Mouse (Mus musculus) limb, embryonic 13.5 days (tissue): ENCODE results near the gene Gm20481. TPM values are rescaled to one million over a fixed set of nuclear protein-coding genes. Genes with fewer than 3 reads are reported as not detected.
"Not testable (repeated sequence)": the region's sequence is repeated elsewhere in the genome, so short reads cannot be mapped to it uniquely, and the experiment has no call there.

Experiments
- ATAC-seq: fragments of 200-750 bp; cut with Nextera tagmentation; 2 replicates; pipeline ENCODE4 v1.8.0; 2017; ENCODE audit warnings: low read depth, moderate number of reproducible peaks, moderate TSS enrichment; ENCODE audit not compliant: low FRiP score
- H3K27ac ChIP-seq: fragments of 300-500 bp; sonication (generic); 2 replicates; pipeline ENCODE4 v1.5.1; 2015; ENCODE audit warnings: inconsistent platforms, mild to moderate bottlenecking, moderate library complexity
- H3K27me3 ChIP-seq: fragments of 300-500 bp; sonication (generic); 2 replicates; pipeline ENCODE4 v1.6.1; 2015; ENCODE audit warnings: mild to moderate bottlenecking, inconsistent platforms
- H3K36me3 ChIP-seq: fragments of 300-500 bp; sonication (generic); 2 replicates; pipeline ENCODE4 v1.6.1; 2015; ENCODE audit warnings: inconsistent platforms, mild to moderate bottlenecking, moderate library complexity
- H3K4me1 ChIP-seq: fragments of 300-500 bp; sonication (generic); 2 replicates; pipeline ENCODE4 v1.6.1; 2015; ENCODE audit warnings: inconsistent platforms
- H3K4me2 ChIP-seq: fragments of 300-500 bp; sonication (generic); replicated peaks from 2 replicates; pipeline ENCODE4 v1.6.1; 2015; ENCODE audit warnings: inconsistent platforms, mild to moderate bottlenecking, moderate library complexity
- H3K4me3 ChIP-seq: fragments of 300-500 bp; sonication (generic); 2 replicates; pipeline ENCODE4 v1.5.1; 2015; ENCODE audit warnings: moderate library complexity, mild to moderate bottlenecking, inconsistent platforms
- H3K9ac ChIP-seq: fragments of 300-500 bp; sonication (generic); 2 replicates; pipeline ENCODE4 v1.6.1; 2015; ENCODE audit warnings: mild to moderate bottlenecking, inconsistent platforms
- H3K9me3 ChIP-seq: fragments of 300-500 bp; sonication (generic); 2 replicates; pipeline ENCODE4 v1.6.1; 2016; ENCODE audit warnings: inconsistent platforms
- WGBS: fragments of 180-500 bp; shearing (Covaris S2); methylation state at CpG from one replicate; pipeline ENCODE4 v1.1.7; 2015; 5-methylcytosine and 5-hydroxymethylcytosine counted together
- polyA plus RNA-seq: library from polyadenylated mRNA; unstranded; fragments of >200 nt; fragmentation: Nextera tagmentation; extraction: Ambion mirVana; gene quantifications from 2 replicates; pipeline ENCODE4 v1.2.1, GENCODE M21; 2015

Gene Gm20481
- polyA plus RNA-seq, 1 experiment from 2014 or later: not detected

GRCm38 (mm10) chr17:35002153-35002865, 32.6 kb downstream of the Gm20481 start:
- Histone ChIP-seq H3K27ac (peak overlapping the region; percentile 98), H3K36me3 (peaks cover 53% of the 10 kb centered on the region)

GRCm38 (mm10) chr17:35003022-35003838, 33.5 kb downstream of the Gm20481 start:
- WGBS: 60% methylated on average over 9 of the region's 9 CpGs
- Histone ChIP-seq H3K27me3 (no peaks in the 10 kb centered on the region), H3K9me3 (no peaks in the 10 kb centered on the region), H3K4me1 (peaks cover 36% of the 10 kb centered on the region), H3K4me2 (peak overlapping the region; percentile 99), H3K4me3 (peak overlapping the region; percentile 95), H3K9ac (peak overlapping the region; percentile 98), H3K27ac (peak overlapping the region; percentile 98; the same call in 1 of the 2 replicates), H3K36me3 (peaks cover 53% of the 10 kb centered on the region)
- no peak for ATAC-seq

More at GRCm38 (mm10) chr17:35002153-35002865, 32.6 kb downstream of the Gm20481 start:
- Histone ChIP-seq H3K9ac (peak overlapping the region; percentile 98), H3K4me2 (peak overlapping the region; percentile 99), H3K9me3 (no peaks in the 10 kb centered on the region), H3K4me1 (peaks cover 38% of the 10 kb centered on the region), H3K4me3 (peak overlapping the region; percentile 95), H3K27me3 (no peaks in the 10 kb centered on the region)
- 7% methylated on average over 12 of the region's 12 CpGs for WGBS
- no peak for ATAC-seq

- Histone ChIP-seq H3K9ac (no peak overlapping the region), H3K36me3 (peaks cover 53% of the 10 kb centered on the region), H3K27me3 (no peaks in the 10 kb centered on the region), H3K9me3 (no peaks in the 10 kb centered on the region), H3K4me1 (peaks cover 27% of the 10 kb centered on the region), H3K4me2 (no peak overlapping the region), H3K27ac (no peak overlapping the region), H3K4me3 (no peak overlapping the region)
- WGBS: 93% methylated on average over 17 of the region's 17 CpGs
- no peak for ATAC-seq
Observed at GRCm38 (mm10) chr17:35004075-35004717, 34.5 kb downstream of the Gm20481 start.

- no peak overlapping the region for H3K4me3 ChIP-seq
- ATAC-seq: no peak
- H3K27me3 ChIP-seq: no peaks in the 10 kb centered on the region
- no peak overlapping the region for H3K27ac ChIP-seq
- peaks cover 60% of the 10 kb centered on the region for H3K36me3 ChIP-seq
- peaks cover 17% of the 10 kb centered on the region for H3K4me1 ChIP-seq
- H3K9ac ChIP-seq: 0 out of 2 replicates have a peak overlapping the region, but pooled peaks have one; percentile 13
- no peaks in the 10 kb centered on the region for H3K9me3 ChIP-seq
- no peak overlapping the region for H3K4me2 ChIP-seq
- WGBS: 86% methylated on average over 10 of the region's 10 CpGs
Observed at GRCm38 (mm10) chr17:35005158-35005557, 35.4 kb downstream of the Gm20481 start.

- H3K27ac ChIP-seq, H3K9ac ChIP-seq, H3K9me3 ChIP-seq, ATAC-seq, H3K27me3 ChIP-seq, H3K4me2 ChIP-seq, H3K4me3 ChIP-seq: not testable (repeated sequence)
- Histone ChIP-seq H3K36me3 (peaks cover 68% of the 10 kb centered on the region), H3K4me1 (peaks cover 17% of the 10 kb centered on the region)
- WGBS: 95% methylated on average over 5 of the region's 5 CpGs
Observed at GRCm38 (mm10) chr17:35005902-35006301, 36.2 kb downstream of the Gm20481 start.

GRCm38 (mm10) chr17:35007387-35007991, 37.8 kb downstream of the Gm20481 start:
- Histone ChIP-seq H3K4me1 (peaks cover 12% of the 10 kb centered on the region), H3K27me3 (no peaks in the 10 kb centered on the region), H3K9ac (no peak overlapping the region), H3K4me2 (no peak overlapping the region), H3K9me3 (no peaks in the 10 kb centered on the region), H3K4me3 (no peak overlapping the region), H3K36me3 (peaks cover 84% of the 10 kb centered on the region), H3K27ac (no peak overlapping the region)
- no peak for ATAC-seq
- WGBS: 95% methylated on average over 7 of the region's 7 CpGs

- whole genome bisulfite sequencing: 93% methylated on average over 7 of the region's 7 CpGs
- Histone ChIP-seq H3K9ac (no peak overlapping the region), H3K9me3 (no peaks in the 10 kb centered on the region), H3K4me3 (no peak overlapping the region), H3K4me2 (no peak overlapping the region), H3K27me3 (no peaks in the 10 kb centered on the region), H3K4me1 (no peaks in the 10 kb centered on the region), H3K27ac (no peak overlapping the region), H3K36me3 (peaks cover 97% of the 10 kb centered on the region)
- no peak for ATAC-seq
Observed at GRCm38 (mm10) chr17:35009586-35009985, 39.9 kb downstream of the Gm20481 start.

- Histone ChIP-seq H3K4me1 (no peaks in the 10 kb centered on the region; the same call in 1 of the 2 replicates), H3K4me3 (no peak overlapping the region), H3K4me2 (no peak overlapping the region), H3K27me3 (no peaks in the 10 kb centered on the region), H3K27ac (no peak overlapping the region), H3K36me3 (peaks cover 99% of the 10 kb centered on the region), H3K9me3 (no peaks in the 10 kb centered on the region), H3K9ac (no peak overlapping the region)
- no peak for ATAC-seq
- WGBS: 93% methylated on average over 8 of the region's 8 CpGs
Observed at GRCm38 (mm10) chr17:35011440-35011839, 41.7 kb downstream of the Gm20481 start.

GRCm38 (mm10) chr17:35012430-35012829, 42.7 kb downstream of the Gm20481 start:
- H3K4me3 ChIP-seq: no peak overlapping the region
- no peaks in the 10 kb centered on the region; the same call in 1 of the 2 replicates for H3K4me1 ChIP-seq
- H3K27me3 ChIP-seq: no peaks in the 10 kb centered on the region
- H3K4me2 ChIP-seq: no peak overlapping the region
- no peaks in the 10 kb centered on the region for H3K9me3 ChIP-seq
- H3K36me3 ChIP-seq: peaks cover 98% of the 10 kb centered on the region
- ATAC-seq: no peak
- 80% methylated on average over 13 of the region's 13 CpGs for WGBS
- no peak overlapping the region for H3K27ac ChIP-seq
- no peak overlapping the region for H3K9ac ChIP-seq

- H3K4me3 ChIP-seq: no peak overlapping the region
- no peak overlapping the region for H3K9ac ChIP-seq
- WGBS: 84% methylated on average over 6 of the region's 6 CpGs
- H3K4me2 ChIP-seq: no peak overlapping the region
- peaks cover 95% of the 10 kb centered on the region for H3K36me3 ChIP-seq
- H3K27ac ChIP-seq: no peak overlapping the region
- no peaks in the 10 kb centered on the region; the same call in 1 of the 2 replicates for H3K4me1 ChIP-seq
- no peak for ATAC-seq
- no peaks in the 10 kb centered on the region for H3K9me3 ChIP-seq
- no peaks in the 10 kb centered on the region for H3K27me3 ChIP-seq
Observed at GRCm38 (mm10) chr17:35013221-35013620, 43.5 kb downstream of the Gm20481 start.

- Histone ChIP-seq H3K36me3 (peaks cover 76% of the 10 kb centered on the region), H3K27me3 (no peaks in the 10 kb centered on the region), H3K4me3 (no peak overlapping the region), H3K9ac (no peak overlapping the region), H3K27ac (no peak overlapping the region), H3K9me3 (no peaks in the 10 kb centered on the region), H3K4me2 (no peak overlapping the region), H3K4me1 (no peaks in the 10 kb centered on the region; the same call in 1 of the 2 replicates)
- ATAC-seq: no peak
- WGBS: 90% methylated on average over 16 of the region's 16 CpGs
Observed at GRCm38 (mm10) chr17:35015296-35015695, 45.6 kb downstream of the Gm20481 start.
